Comparison of ENCODE assay signal across 8 mouse cellular contexts in genomic region chr1:189729141-189729815, GRCm38 (mm10). TPM values are rescaled to one million over a fixed set of nuclear protein-coding genes. Genes with fewer than 3 reads are reported as not detected.
DNase-seq lines count a peak whose midpoint lies in the region; ATAC-seq and TF ChIP-seq lines count a peak whose summit lies in the region.

No protein-coding gene starts in this region.

- peak overlapping the region; percentile 94 for H3K27ac ChIP-seq in gastrocnemius, adult 2 months
- H3K27ac ChIP-seq in liver, embryonic 15.5 days (replicated peaks): no peak overlapping the region

- no peak for ATAC-seq in liver, embryonic 15.5 days (ENCODE audit: insufficient read depth)

- H3K4me2 ChIP-seq in liver, embryonic 15.5 days: peak overlapping the region; percentile 65

- WGBS in liver, embryonic 15.5 days (ENCODE audit: insufficient replicate concordance): 20% methylated on average over 17 of the region's 17 CpGs

- no peaks in the 10 kb centered on the region for H3K9me3 ChIP-seq in liver, embryonic 15.5 days (replicated peaks)

- H3K4me3 ChIP-seq in gastrocnemius, adult 2 months: peak overlapping the region; percentile 95
- H3K4me3 ChIP-seq in liver, embryonic 15.5 days (replicated peaks): no peak overlapping the region

- peaks cover 73% of the 10 kb centered on the region for H3K27me3 ChIP-seq in liver, embryonic 15.5 days

- DNase-seq in gastrocnemius, adult 2 months: no peak
- no peak for DNase-seq in gastrocnemius, adult 8-10 months (ENCODE audit: low spot score in 2 of 2)
- peak; percentile 51 for DNase-seq in urinary bladder, postnatal 14 days (ENCODE audit: low spot score)
- DNase-seq in urinary bladder, postnatal 10 days (ENCODE audit: low spot score): no peak
- DNase-seq in T-cell, adult 2 months (ENCODE audit: low spot score): no peak
- DNase-seq in ovary, postnatal 14 days (ENCODE audit: low spot score): no peak
- DNase-seq in right cerebral cortex, postnatal 10 days (ENCODE audit: low spot score in 2 of 2): no peak

- no peaks in the 10 kb centered on the region for H3K4me1 ChIP-seq in liver, embryonic 15.5 days (replicated peaks)

- intact Hi-C loops in gastrocnemius, adult 2 months (cut with DNase I): loop anchor here (2.0 to 5.0 kb wide), 2 partner anchors 36 to 83 kb away; no protein-coding TSS in a partner anchor

- no peak overlapping the region for H3K9ac ChIP-seq in liver, embryonic 15.5 days

- no peaks in the 10 kb centered on the region for H3K36me3 ChIP-seq in liver, embryonic 15.5 days (replicated peaks)

- TF ChIP-seq CTCF in gastrocnemius, adult 2 months (IDR thresholded peaks at IDR 0.05): no peak

RNA-seq across cellular contexts. Expression of gene Ptpn14, which starts 1.2 kb away (rescaled TPM):
- 10 to 100 TPM in 1 of 2 experiments, 1 to 10 TPM in 1; 9.3 to 15.1 TPM for total RNA-seq in gastrocnemius, adult 2 months (2021)
- total RNA-seq in gastrocnemius, adult 8-10 months (2022): 10 to 100 TPM; 11.1 to 14.7 (median 13.3) TPM
- 0.40 and 0.44 TPM in 2 replicates for polyA plus RNA-seq in liver, embryonic 15.5 days (2015; fragmentation: Nextera tagmentation; extraction: Ambion mirVana)

RNA-seq across cellular contexts. Expression of gene Cenpf, which starts 41.4 kb away (rescaled TPM):
- under 1 TPM; 0.03 to 0.05 TPM for total RNA-seq in gastrocnemius, adult 2 months (2021)
- total RNA-seq in gastrocnemius, adult 8-10 months (2022): under 1 TPM in 3 of 4 experiments, not detected in 1; 0.02 to 0.36 (median 0.11) TPM
- polyA plus RNA-seq in liver, embryonic 15.5 days (2015; fragmentation: Nextera tagmentation; extraction: Ambion mirVana): 46.3 and 50.3 TPM in 2 replicates
